Mouse (Mus musculus): ENCODE measurements at regions not wholly inside any gene's neighbourhood (a gene's known extent, or its start where the extent isn't known, plus 50 kb on each side); places are given as distances from the start of the nearest gene placed in this dataset.

- 63% methylated on average over 1 of the region's 1 CpGs for WGBS
- Histone ChIP-seq H3K9me3 (ENCODE audit: low read length) (no peaks in the 10 kb centered on the region), H3K9ac (no peak overlapping the region), H3K27me3 (ENCODE audit: insufficient read depth, low read length) (no peaks in the 10 kb centered on the region), H3K4me3 (ENCODE audit: low read depth, low read length) (no peak overlapping the region), H3K36me3 (ENCODE audit: insufficient read depth) (no peaks in the 10 kb centered on the region), H3K27ac (ENCODE audit: low read depth, low read length) (no peak overlapping the region), H3K4me1 (ENCODE audit: insufficient read depth) (no peaks in the 10 kb centered on the region), H3K4me2 (ENCODE audit: low read depth) (no peak overlapping the region)
- DNase-seq (no peak), ATAC-seq (no peak)
- no peak for TF ChIP-seq CTCF (IDR thresholded peaks at IDR 0.05; ENCODE audit: low read depth)
Measured at GRCm38 (mm10) chr7:78123386-78123785, 614.4 kb downstream of the Ntrk3 start.

- 87% methylated on average over 5 of the region's 5 CpGs for WGBS
- DNase-seq = no peak
- ATAC-seq = no peak
- H3K27ac ChIP-seq (ENCODE audit: low read depth, low read length) = no peak overlapping the region
- no peaks in the 10 kb centered on the region for H3K36me3 ChIP-seq (ENCODE audit: insufficient read depth)
- no peak overlapping the region for H3K9ac ChIP-seq
- no peak for TF ChIP-seq CTCF (IDR thresholded peaks at IDR 0.05; ENCODE audit: low read depth)
- no peak overlapping the region for H3K4me2 ChIP-seq (ENCODE audit: low read depth)
- no peaks in the 10 kb centered on the region for H3K27me3 ChIP-seq (ENCODE audit: insufficient read depth, low read length)
- H3K4me1 ChIP-seq (ENCODE audit: insufficient read depth) = no peaks in the 10 kb centered on the region
- no peak overlapping the region for H3K4me3 ChIP-seq (ENCODE audit: low read depth, low read length)
- H3K9me3 ChIP-seq (ENCODE audit: low read length) = no peaks in the 10 kb centered on the region
Measured at GRCm38 (mm10) chr7:78121151-78121486, 616.7 kb downstream of the Ntrk3 start.

- no peaks in the 10 kb centered on the region for H3K4me1 ChIP-seq (ENCODE audit: insufficient read depth)
- H3K4me2 ChIP-seq (ENCODE audit: low read depth) = no peak overlapping the region
- H3K4me3 ChIP-seq (ENCODE audit: low read depth, low read length) = no peak overlapping the region
- WGBS = 84% methylated on average over 5 of the region's 5 CpGs
- H3K36me3 ChIP-seq (ENCODE audit: insufficient read depth) = no peaks in the 10 kb centered on the region
- no peaks in the 10 kb centered on the region for H3K9me3 ChIP-seq (ENCODE audit: low read length)
- no peak for TF ChIP-seq CTCF (IDR thresholded peaks at IDR 0.05; ENCODE audit: low read depth)
- DNase-seq (no peak), ATAC-seq (no peak)
- H3K27ac ChIP-seq (ENCODE audit: low read depth, low read length) = no peak overlapping the region
- no peaks in the 10 kb centered on the region for H3K27me3 ChIP-seq (ENCODE audit: insufficient read depth, low read length)
- no peak overlapping the region for H3K9ac ChIP-seq
Measured at GRCm38 (mm10) chr7:78120462-78121150, 617.2 kb downstream of the Ntrk3 start.

- Histone ChIP-seq H3K4me3 (ENCODE audit: low read depth, low read length) (no peak overlapping the region), H3K27me3 (ENCODE audit: insufficient read depth, low read length) (no peaks in the 10 kb centered on the region), H3K4me2 (ENCODE audit: low read depth) (no peak overlapping the region), H3K9ac (no peak overlapping the region), H3K27ac (ENCODE audit: low read depth, low read length) (0 out of 2 replicates have a peak overlapping the region, but pooled peaks have one; percentile 10), H3K4me1 (ENCODE audit: insufficient read depth) (no peaks in the 10 kb centered on the region), H3K36me3 (ENCODE audit: insufficient read depth) (no peaks in the 10 kb centered on the region), H3K9me3 (ENCODE audit: low read length) (no peaks in the 10 kb centered on the region)
- 57% methylated on average over 1 of the region's 1 CpGs for WGBS
- no peak for TF ChIP-seq CTCF (IDR thresholded peaks at IDR 0.05; ENCODE audit: low read depth)
- no peak; the same call in 1 of the 2 replicates for ATAC-seq
- DNase-seq = peak; percentile 47
Measured at GRCm38 (mm10) chr7:78119809-78120208, 618.0 kb downstream of the Ntrk3 start.

GRCm38 (mm10) chr7:78111291-78111690, 626.5 kb downstream of the Ntrk3 start:
- no peak overlapping the region for H3K4me2 ChIP-seq (ENCODE audit: low read depth)
- ATAC-seq (no peak), DNase-seq (no peak)
- H3K27me3 ChIP-seq (ENCODE audit: insufficient read depth, low read length) = no peaks in the 10 kb centered on the region
- no peak overlapping the region for H3K9ac ChIP-seq
- no peaks in the 10 kb centered on the region for H3K4me1 ChIP-seq (ENCODE audit: insufficient read depth)
- no peaks in the 10 kb centered on the region for H3K9me3 ChIP-seq (ENCODE audit: low read length)
- H3K27ac ChIP-seq (ENCODE audit: low read depth, low read length) = no peak overlapping the region
- WGBS = 80% methylated on average over 6 of the region's 6 CpGs
- TF ChIP-seq CTCF (IDR thresholded peaks at IDR 0.05; ENCODE audit: low read depth) = no peak
- no peaks in the 10 kb centered on the region for H3K36me3 ChIP-seq (ENCODE audit: insufficient read depth)
- H3K4me3 ChIP-seq (ENCODE audit: low read depth, low read length) = no peak overlapping the region

- DNase-seq (no peak), ATAC-seq (no peak)
- H3K9me3 ChIP-seq (ENCODE audit: low read length) = no peaks in the 10 kb centered on the region
- TF ChIP-seq CTCF (IDR thresholded peaks at IDR 0.05; ENCODE audit: low read depth) = no peak
- H3K4me1 ChIP-seq (ENCODE audit: insufficient read depth) = no peaks in the 10 kb centered on the region
- no peaks in the 10 kb centered on the region for H3K36me3 ChIP-seq (ENCODE audit: insufficient read depth)
- no peaks in the 10 kb centered on the region for H3K27me3 ChIP-seq (ENCODE audit: insufficient read depth, low read length)
- H3K9ac ChIP-seq = no peak overlapping the region
- H3K4me2 ChIP-seq (ENCODE audit: low read depth) = no peak overlapping the region
- no peak overlapping the region for H3K27ac ChIP-seq (ENCODE audit: low read depth, low read length)
- 72% methylated on average over 2 of the region's 2 CpGs for WGBS
- H3K4me3 ChIP-seq (ENCODE audit: low read depth, low read length) = no peak overlapping the region
Measured at GRCm38 (mm10) chr7:78103536-78104279, 634.1 kb downstream of the Ntrk3 start.

- Histone ChIP-seq H3K9ac (no peak overlapping the region), H3K9me3 (ENCODE audit: low read length) (no peaks in the 10 kb centered on the region), H3K36me3 (ENCODE audit: insufficient read depth) (no peaks in the 10 kb centered on the region), H3K27me3 (ENCODE audit: insufficient read depth, low read length) (no peaks in the 10 kb centered on the region), H3K4me3 (ENCODE audit: low read depth, low read length) (no peak overlapping the region), H3K4me1 (ENCODE audit: insufficient read depth) (no peaks in the 10 kb centered on the region), H3K27ac (ENCODE audit: low read depth, low read length) (no peak overlapping the region), H3K4me2 (ENCODE audit: low read depth) (no peak overlapping the region)
- ATAC-seq (no peak), DNase-seq (no peak)
- WGBS = 84% methylated on average over 3 of the region's 3 CpGs
- TF ChIP-seq CTCF (IDR thresholded peaks at IDR 0.05; ENCODE audit: low read depth) = no peak
Measured at GRCm38 (mm10) chr7:78102396-78102795, 635.4 kb downstream of the Ntrk3 start.
